Mouse (Mus musculus) liver, embryonic 14.5 days (tissue): Measurements from ENCODE around the gene Epb41l4b. TPM values are rescaled to one million over a fixed set of nuclear protein-coding genes. Genes with fewer than 3 reads are reported as not detected.

Source experiments
- ATAC-seq: fragments of 200-750 bp; cut with Nextera tagmentation; 2 replicates; pipeline ENCODE4 v1.8.0; 2017; ENCODE audit warnings: moderate number of reproducible peaks, mild to moderate bottlenecking, moderate library complexity; ENCODE audit not compliant: insufficient read depth
- DNase-seq, 3 experiments: peaks; one replicate each; pipeline ENCODE4 v3.0.0-alpha.2; 2012 to 2013; ENCODE audit warnings: low read depth in 3 of 3, low spot score in 3 of 3
- H3K27ac ChIP-seq: fragments of 300-500 bp; sonication (generic); 2 replicates; pipeline ENCODE4 v1.5.1; 2014; ENCODE audit warnings: moderate library complexity, mild to moderate bottlenecking, control low read depth, inconsistent platforms
- H3K27me3 ChIP-seq: fragments of 300-500 bp; sonication (generic); 2 replicates; pipeline ENCODE4 v1.6.1; 2014; ENCODE audit warnings: mild to moderate bottlenecking, low read length, moderate library complexity; ENCODE audit not compliant: control insufficient read depth, insufficient read depth
- H3K36me3 ChIP-seq: fragments of 300-500 bp; sonication (generic); replicated peaks from 2 replicates; pipeline ENCODE4 v1.6.1; 2014; ENCODE audit warnings: low read depth; ENCODE audit not compliant: control insufficient read depth, insufficient read depth
- H3K4me1 ChIP-seq, 2 experiments: fragments of 200-500 bp in 1 of 2; fragments of 300-500 bp in 1 of 2; sonication (generic) in 1 of 2; replicated peaks; 2 replicates each; pipeline ENCODE4 v1.6.1; 2012 to 2014; ENCODE audit warnings: antibody characterized with exemption in 1 of 2, inconsistent platforms in 1 of 2, low read length in 1 of 2; ENCODE audit not compliant: control insufficient read depth in 2 of 2, insufficient read depth in 2 of 2
- H3K4me2 ChIP-seq: fragments of 300-500 bp; sonication (generic); 2 replicates; pipeline ENCODE4 v1.6.1; 2014; ENCODE audit warnings: low read depth, mild to moderate bottlenecking, control low read depth, moderate library complexity
- H3K4me3 ChIP-seq, 2 experiments: fragments of 200-500 bp in 1 of 2; fragments of 300-500 bp in 1 of 2; sonication (generic) in 1 of 2; 2 replicates each; pipeline ENCODE4 v1.5.1; 2012 to 2014; ENCODE audit warnings: low read depth in 2 of 2, low read length in 2 of 2, mild to moderate bottlenecking in 2 of 2, control low read depth in 1 of 2, inconsistent platforms in 1 of 2, moderate library complexity in 1 of 2; ENCODE audit not compliant: insufficient read depth in 1 of 2
- H3K9ac ChIP-seq: fragments of 300-500 bp; sonication (generic); replicated peaks from 2 replicates; pipeline ENCODE4 v1.6.1; 2014; ENCODE audit warnings: mild to moderate bottlenecking, control low read depth, moderate library complexity
- H3K9me3 ChIP-seq: fragments of 300-500 bp; sonication (generic); 2 replicates; pipeline ENCODE4 v1.6.1; 2016; ENCODE audit warnings: low read length, mixed read lengths; ENCODE audit not compliant: control insufficient read depth
- CTCF ChIP-seq: IDR thresholded peaks from 2 replicates; pipeline ENCODE4 v1.5.1; 2016; ENCODE audit warnings: antibody characterized with exemption, low read depth, control low read depth
- EP300 ChIP-seq: IDR thresholded peaks from 2 replicates; pipeline ENCODE4 v1.6.1; 2016; ENCODE audit warnings: antibody characterized with exemption, low read depth
- WGBS: fragments of 180-500 bp; shearing (Covaris S2); extraction: QIAGEN DNeasy Blood & Tissue Kit; methylation state at CpG from one replicate; pipeline ENCODE4 v1.1.7; 2014; ENCODE audit not compliant: insufficient replicate concordance; 5-methylcytosine and 5-hydroxymethylcytosine counted together
- polyA plus RNA-seq, 2 experiments: library from polyadenylated mRNA; depleted of rRNA in 1 of 2; stranded (reverse) in 1 of 2; unstranded in 1 of 2; fragments of >200 nt; fragmentation: Nextera tagmentation in 1 of 2; extraction: Ambion mirVana in 1 of 2; gene quantifications; 2 replicates each; pipeline versions ENCODE4 v1.2.1 to v1.2.3; 2012 to 2014

Epb41l4b gene
- polyA plus RNA-seq, 2 experiments: 2.1 to 2.2 TPM

DNA sequence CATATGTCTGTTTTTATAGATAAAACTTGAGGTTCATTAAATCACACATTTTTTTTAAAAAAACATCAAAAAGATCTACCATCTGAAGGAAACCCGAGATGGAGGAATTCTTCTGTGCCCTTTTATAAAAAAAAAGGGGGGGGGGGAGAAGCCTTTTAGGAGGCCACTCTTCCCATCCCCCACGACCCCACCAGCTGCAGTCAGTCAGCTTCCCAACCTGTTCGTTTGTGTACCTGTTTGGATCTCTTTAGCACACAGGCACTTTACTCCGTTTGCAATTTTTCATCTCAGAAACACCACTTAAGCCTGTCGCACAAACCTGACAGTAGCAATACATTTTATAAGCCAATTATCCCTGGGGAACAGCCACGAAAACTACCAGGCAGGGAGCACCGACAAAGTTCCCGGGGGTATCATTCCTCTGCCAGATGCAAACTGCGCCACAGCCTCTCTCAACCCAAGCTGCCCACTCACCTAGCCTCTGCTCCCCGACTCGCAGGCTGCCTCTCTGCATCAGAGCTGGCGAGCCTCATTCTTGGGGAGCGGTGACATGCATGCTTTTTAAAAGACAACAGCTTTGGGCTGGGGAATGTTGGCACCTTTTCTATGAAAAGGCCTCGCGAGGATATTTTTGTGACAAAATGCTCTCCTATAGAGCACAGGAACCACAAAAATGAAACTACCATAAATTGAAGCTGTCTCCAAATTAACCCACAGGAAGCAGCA lies 2.1 kb downstream of the Epb41l4b start:
- Histone ChIP-seq H3K27me3 (peaks cover 59% of the 10 kb centered on the region), H3K4me3 (peak overlapping the region in 1 of 2 experiments; percentile 62; a peak in 2 of 4 replicates), H3K9me3 (no peaks in the 10 kb centered on the region), H3K9ac (no peak overlapping the region), H3K4me2 (peak overlapping the region; percentile 72), H3K27ac (no peak overlapping the region), H3K4me1 (no peaks in the 10 kb centered on the region; a peak in 1 of 4 replicates), H3K36me3 (no peaks in the 10 kb centered on the region)
- DNase-seq: no peak
- ATAC-seq: no peak
- WGBS: 29% methylated on average over 15 of the region's 15 CpGs
- TF ChIP-seq EP300: no peak
- TF ChIP-seq CTCF: no peak

DNA sequence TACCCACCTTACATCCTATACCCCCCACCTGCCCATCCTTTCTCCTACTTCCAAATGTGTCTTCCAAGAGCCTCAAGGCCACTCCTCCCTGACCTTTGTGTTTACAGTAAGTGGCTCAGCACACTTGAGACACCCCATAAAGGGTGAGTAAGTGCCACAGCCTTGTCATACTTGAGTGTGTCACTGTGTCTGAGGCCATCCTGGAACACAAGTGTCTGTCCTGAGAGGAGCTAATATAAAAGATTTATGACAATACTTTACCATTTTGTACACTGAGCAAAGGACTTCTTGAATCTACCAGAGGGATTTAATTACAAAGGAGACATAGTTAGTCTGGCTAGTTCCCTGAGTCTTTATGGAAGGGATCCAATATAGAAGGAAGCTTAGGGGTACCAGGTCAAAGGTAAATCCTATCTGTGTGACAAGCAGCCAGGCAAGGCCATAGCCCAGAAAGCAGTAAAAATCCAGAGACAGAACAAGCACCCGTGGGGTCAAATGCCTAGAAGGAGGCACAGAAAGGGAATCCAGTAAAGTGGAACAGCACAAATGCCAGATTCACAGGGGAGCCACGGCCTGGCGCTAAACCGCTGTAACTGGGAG lies 2.9 kb downstream of the Epb41l4b start:
- no peak for DNase-seq
- Histone ChIP-seq H3K36me3 (no peaks in the 10 kb centered on the region), H3K4me2 (no peak overlapping the region), H3K9me3 (no peaks in the 10 kb centered on the region), H3K27me3 (peaks cover 56% of the 10 kb centered on the region), H3K4me3 (no peak overlapping the region), H3K9ac (no peak overlapping the region), H3K27ac (no peak overlapping the region), H3K4me1 (no peaks in the 10 kb centered on the region; a peak in 1 of 4 replicates)
- WGBS: 70% methylated on average over 4 of the region's 4 CpGs
- no peak for TF ChIP-seq CTCF
- TF ChIP-seq EP300: no peak
- no peak for ATAC-seq

DNA sequence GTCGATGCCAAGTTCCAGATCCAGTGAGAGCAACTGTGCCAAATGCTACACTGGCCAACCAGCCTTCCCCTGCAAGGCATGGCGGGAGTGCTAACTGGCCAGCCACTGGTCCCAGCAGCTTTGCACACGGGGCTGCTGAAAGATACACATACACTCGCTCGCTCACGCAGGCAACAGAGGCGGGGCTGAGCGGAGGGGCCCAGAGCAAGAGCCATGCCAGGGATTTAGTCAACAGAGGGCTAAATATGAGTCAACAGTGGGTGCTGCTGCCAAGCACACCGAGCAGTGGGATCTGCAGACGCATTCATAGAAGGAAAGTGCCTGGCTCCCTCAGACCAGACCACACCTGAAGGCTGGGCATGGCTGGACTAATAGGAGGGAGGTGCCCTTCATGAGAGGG lies 3.8 kb downstream of the Epb41l4b start:
- no peak overlapping the region for H3K4me2 ChIP-seq
- peaks cover 55% of the 10 kb centered on the region for H3K27me3 ChIP-seq
- no peak overlapping the region for H3K27ac ChIP-seq
- TF ChIP-seq EP300: no peak
- TF ChIP-seq CTCF: no peak
- WGBS: 56% methylated on average over 10 of the region's 10 CpGs
- no peak overlapping the region for H3K4me3 ChIP-seq
- ATAC-seq: no peak
- no peaks in the 10 kb centered on the region for H3K9me3 ChIP-seq
- no peaks in the 10 kb centered on the region; a peak in 1 of 4 replicates for H3K4me1 ChIP-seq
- no peak for DNase-seq
- no peaks in the 10 kb centered on the region for H3K36me3 ChIP-seq
- H3K9ac ChIP-seq: no peak overlapping the region

DNA sequence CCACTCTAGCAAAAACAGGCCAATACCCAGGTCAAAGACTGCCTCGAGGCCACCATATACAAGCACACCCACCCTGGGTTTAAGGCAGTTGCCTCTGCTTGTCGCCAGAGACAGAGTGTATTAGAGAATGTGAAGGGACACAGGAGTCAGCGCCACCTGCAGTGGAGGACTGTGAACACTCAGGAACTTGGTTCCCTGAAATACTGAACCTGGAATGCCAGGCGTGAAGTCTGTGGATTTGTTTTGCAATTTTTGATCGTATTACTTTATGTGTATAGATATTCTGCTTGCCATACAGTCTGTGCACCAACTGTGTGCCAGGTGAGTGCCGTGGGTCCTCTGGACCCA lies 5.2 kb downstream of the Epb41l4b start:
- Histone ChIP-seq H3K4me3 (no peak overlapping the region), H3K9me3 (no peaks in the 10 kb centered on the region), H3K27ac (no peak overlapping the region), H3K27me3 (peaks cover 41% of the 10 kb centered on the region), H3K4me2 (no peak overlapping the region), H3K4me1 (no peaks in the 10 kb centered on the region; a peak in 1 of 4 replicates), H3K9ac (no peak overlapping the region), H3K36me3 (no peaks in the 10 kb centered on the region)
- ATAC-seq (no peak), DNase-seq (no peak)
- 51% methylated on average over 6 of the region's 6 CpGs for WGBS
- TF ChIP-seq CTCF (peak; percentile 20; the same call in 1 of the 2 replicates), EP300 (no peak)

DNA sequence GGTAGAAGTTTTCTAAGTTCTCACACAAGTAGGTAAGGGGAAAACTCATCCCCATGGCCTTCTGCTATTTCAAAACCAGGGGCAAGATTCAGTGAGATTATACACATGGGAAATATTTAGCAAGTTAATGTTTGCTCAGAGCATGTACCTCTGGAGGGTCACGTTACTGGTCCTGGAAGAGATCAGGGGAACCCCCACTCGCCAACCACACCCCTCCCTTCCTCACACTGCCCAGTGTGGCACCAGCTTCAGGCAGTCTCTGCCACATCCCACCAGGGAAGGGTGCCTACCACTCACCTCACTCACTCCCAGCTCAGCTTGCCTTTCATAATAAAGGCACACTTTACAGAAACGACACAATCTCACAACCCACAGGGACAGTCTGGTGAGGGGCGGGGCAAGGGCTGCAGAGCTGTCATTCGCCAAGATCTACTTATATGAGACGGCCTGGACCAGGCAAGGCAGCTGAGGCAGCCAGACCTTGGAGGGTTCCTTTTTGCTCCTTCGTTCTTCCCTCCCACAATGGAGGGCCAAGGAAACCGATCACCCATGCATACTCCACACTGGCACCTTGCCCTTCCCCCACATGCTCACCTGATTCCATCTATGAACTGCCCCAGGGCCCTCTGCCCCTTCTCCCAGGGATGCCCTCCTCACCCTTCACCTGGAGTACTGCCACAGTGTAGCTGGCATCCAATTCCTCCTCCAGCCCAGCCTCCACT lies 5.7 kb downstream of the Epb41l4b start:
- H3K27ac ChIP-seq: no peak overlapping the region

More for the DNA sequence above, 5.7 kb downstream of the Epb41l4b start:
- no peak overlapping the region for H3K4me2 ChIP-seq
- DNase-seq: no peak
- no peaks in the 10 kb centered on the region; a peak in 1 of 4 replicates for H3K4me1 ChIP-seq
- H3K36me3 ChIP-seq: no peaks in the 10 kb centered on the region
- TF ChIP-seq CTCF: no peak
- no peak for TF ChIP-seq EP300
- H3K9me3 ChIP-seq: no peaks in the 10 kb centered on the region
- H3K9ac ChIP-seq: no peak overlapping the region
- no peak; the same call in 1 of the 2 replicates for ATAC-seq
- no peak overlapping the region for H3K4me3 ChIP-seq
- peaks cover 36% of the 10 kb centered on the region for H3K27me3 ChIP-seq
- 47% methylated on average over 8 of the region's 8 CpGs for WGBS
